Mouse (Mus musculus): Measurements from ENCODE around the gene Fbxo34. TPM values are rescaled to one million over a fixed set of nuclear protein-coding genes. Genes with fewer than 3 reads are reported as not detected.

The Fbxo34 gene
- polyA plus RNA-seq, 1 experiment = 23.4 TPM

- no peak for TF ChIP-seq POLR2A (IDR thresholded peaks at IDR 0.05; ENCODE audit: borderline replicate concordance, extremely low read depth, insufficient read depth, insufficient read length, poor library complexity, severe bottlenecking)
- TF ChIP-seq CTCF (IDR thresholded peaks at IDR 0.05; ENCODE audit: borderline replicate concordance, extremely low read depth, insufficient read depth, insufficient read length) = no peak
- no peak for DNase-seq (ENCODE audit: low read depth)
These were observed 122.5 kb downstream of the Fbxo34 start for GRCm38 (mm10) chr14:47572707-47573106.

GRCm38 (mm10) chr14:47574721-47575120, 124.5 kb downstream of the Fbxo34 start:
- DNase-seq (ENCODE audit: low read depth) = no peak
- TF ChIP-seq CTCF (IDR thresholded peaks at IDR 0.05; ENCODE audit: borderline replicate concordance, extremely low read depth, insufficient read depth, insufficient read length) (no peak), POLR2A (IDR thresholded peaks at IDR 0.05; ENCODE audit: borderline replicate concordance, extremely low read depth, insufficient read depth, insufficient read length, poor library complexity, severe bottlenecking) (no peak)

GRCm38 (mm10) chr14:47576687-47577086, 126.5 kb downstream of the Fbxo34 start:
- no peak for TF ChIP-seq CTCF (IDR thresholded peaks at IDR 0.05; ENCODE audit: borderline replicate concordance, extremely low read depth, insufficient read depth, insufficient read length)
- no peak for TF ChIP-seq POLR2A (IDR thresholded peaks at IDR 0.05; ENCODE audit: borderline replicate concordance, extremely low read depth, insufficient read depth, insufficient read length, poor library complexity, severe bottlenecking)
- no peak for DNase-seq (ENCODE audit: low read depth)

GRCm38 (mm10) chr14:47578086-47578485, 127.9 kb downstream of the Fbxo34 start:
- TF ChIP-seq POLR2A (IDR thresholded peaks at IDR 0.05; ENCODE audit: borderline replicate concordance, extremely low read depth, insufficient read depth, insufficient read length, poor library complexity, severe bottlenecking) = no peak
- no peak for DNase-seq (ENCODE audit: low read depth)

GRCm38 (mm10) chr14:47581280-47581679, 131.1 kb downstream of the Fbxo34 start:
- TF ChIP-seq CTCF (IDR thresholded peaks at IDR 0.05; ENCODE audit: borderline replicate concordance, extremely low read depth, insufficient read depth, insufficient read length) (no peak), POLR2A (IDR thresholded peaks at IDR 0.05; ENCODE audit: borderline replicate concordance, extremely low read depth, insufficient read depth, insufficient read length, poor library complexity, severe bottlenecking) (no peak)
- DNase-seq (ENCODE audit: low read depth) = no peak

Other genes with a start within 250 kb of the Fbxo34 start
- gene Wdhd1, start 173.6 kb upstream of the Fbxo34 start, polyA plus RNA-seq (2012; rRNA removed) = 15.3 and 15.9 TPM in 2 replicates
- gene Socs4, start 173.5 kb upstream of the Fbxo34 start, polyA plus RNA-seq (2012; rRNA removed) = 6.7 and 9.9 TPM in 2 replicates
- 49.8 and 60.3 TPM in 2 replicates for gene Mapk1ip1l, start 152.2 kb upstream of the Fbxo34 start, polyA plus RNA-seq (2012; rRNA removed)
- 2.5 and 3.5 TPM in 2 replicates for gene Lgals3, start 82.7 kb upstream of the Fbxo34 start, polyA plus RNA-seq (2012; rRNA removed)
- gene Dlgap5, start 32.0 kb upstream of the Fbxo34 start, polyA plus RNA-seq (2012; rRNA removed) = 11.5 and 16.3 TPM in 2 replicates
- gene Atg14, start 120.2 kb downstream of the Fbxo34 start, polyA plus RNA-seq (2012; rRNA removed) = 14.6 and 15.4 TPM in 2 replicates
- 47.6 and 61.4 TPM in 2 replicates for gene Ktn1, start 198.0 kb downstream of the Fbxo34 start, polyA plus RNA-seq (2012; rRNA removed)